Mouse (Mus musculus) retina, adult 2 months (tissue): ENCODE results near the gene Canx.

Source experiments
- DNase-seq: peaks from one replicate; pipeline ENCODE4 v3.0.0-alpha.2; 2012; ENCODE audit warnings: low read depth, low spot score

Canx gene

DNA sequence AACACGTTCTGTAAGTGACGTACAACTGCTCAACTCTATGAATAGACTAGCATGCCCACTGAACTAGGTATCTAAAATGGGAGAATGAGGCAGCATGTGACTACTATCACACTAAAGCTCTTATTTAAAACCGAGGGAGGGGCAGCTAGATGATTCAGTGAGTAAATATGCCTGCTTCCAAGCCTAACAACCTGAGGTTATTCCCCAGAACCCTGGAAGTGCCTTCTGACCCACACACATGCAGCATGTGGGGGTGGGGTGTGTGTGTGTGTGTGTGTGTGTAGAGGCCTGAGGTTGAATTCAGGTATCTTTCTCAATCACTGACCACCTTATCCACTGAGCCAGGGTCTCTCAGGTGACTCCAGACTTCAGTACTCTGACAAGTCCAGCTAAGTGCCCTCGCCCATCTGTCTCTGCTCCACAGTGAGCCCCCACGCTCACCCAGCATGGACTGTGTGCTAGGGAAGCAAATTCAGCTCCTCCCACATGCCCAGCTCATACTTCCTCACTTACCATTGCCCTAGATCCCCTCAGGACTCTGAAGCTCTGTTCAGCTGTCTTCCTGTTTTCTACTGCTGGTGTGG lies 49.8 kb downstream of the Canx start:
- DNase-seq: no peak

DNA sequence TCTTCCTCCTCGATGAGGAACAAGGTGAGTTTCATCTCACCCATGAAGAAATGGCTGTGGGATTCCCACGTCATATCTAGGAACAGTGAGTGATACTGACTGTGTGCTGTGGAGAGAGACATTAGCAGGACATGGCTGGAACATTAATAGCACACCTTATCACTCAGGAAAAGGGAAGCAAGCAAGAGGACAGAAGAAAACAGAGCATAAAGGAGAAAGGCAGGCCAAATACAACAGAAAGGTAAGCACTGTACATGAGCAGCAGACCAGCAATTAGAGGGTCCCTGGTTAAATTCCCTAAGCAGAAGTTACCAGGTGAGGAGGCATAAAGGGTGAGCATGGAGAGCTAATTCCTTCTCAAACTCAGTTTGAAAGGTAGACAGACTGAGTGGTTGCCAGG lies 50.4 kb downstream of the Canx start:
- DNase-seq: no peak

DNA sequence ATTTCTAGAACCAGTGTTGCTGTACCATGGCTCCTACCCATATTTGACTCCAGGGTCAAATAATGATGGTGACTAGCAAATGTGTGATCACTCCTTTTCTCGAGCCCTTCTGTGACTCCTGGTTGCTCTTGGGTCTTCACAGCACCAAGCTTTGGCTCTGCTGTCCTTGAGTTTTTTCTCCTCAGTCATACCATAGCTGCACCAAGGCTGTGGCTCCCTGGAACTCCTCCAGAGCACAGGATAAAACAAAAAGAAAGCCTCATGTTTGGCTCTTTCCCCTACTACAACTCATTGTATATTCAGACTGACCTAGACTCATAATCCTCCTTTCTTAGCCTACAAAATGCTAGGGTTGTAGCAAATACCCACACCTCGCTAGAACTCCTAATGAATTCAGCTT lies 52.7 kb downstream of the Canx start:
- no peak for DNase-seq

GRCm38 (mm10) chr11:50269885-50270284 lies 55.6 kb downstream of the Canx start:
- no peak for DNase-seq

- DNase-seq: no peak
Measured at GRCm38 (mm10) chr11:50269163-50269562, 56.3 kb downstream of the Canx start.

DNA sequence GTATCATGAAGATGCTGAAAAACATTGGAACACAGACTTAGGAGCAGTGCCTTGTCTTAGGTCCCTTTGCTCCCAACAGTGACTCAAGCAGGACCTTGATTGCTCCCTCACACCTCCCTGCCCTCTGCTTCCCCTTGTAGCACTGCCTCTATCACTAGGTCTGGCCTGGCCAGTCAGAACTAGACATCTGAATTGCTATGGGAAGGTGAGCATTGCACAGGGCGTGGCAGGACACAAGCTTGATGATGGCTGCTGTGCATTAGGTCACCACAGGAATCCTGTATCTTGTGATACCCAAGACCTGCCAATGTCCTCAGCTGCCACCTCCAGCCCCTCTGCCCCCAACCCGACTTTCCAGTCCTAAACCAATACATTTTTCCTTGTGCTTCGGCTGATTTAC lies 58.5 kb downstream of the Canx start:
- DNase-seq: no peak

DNA sequence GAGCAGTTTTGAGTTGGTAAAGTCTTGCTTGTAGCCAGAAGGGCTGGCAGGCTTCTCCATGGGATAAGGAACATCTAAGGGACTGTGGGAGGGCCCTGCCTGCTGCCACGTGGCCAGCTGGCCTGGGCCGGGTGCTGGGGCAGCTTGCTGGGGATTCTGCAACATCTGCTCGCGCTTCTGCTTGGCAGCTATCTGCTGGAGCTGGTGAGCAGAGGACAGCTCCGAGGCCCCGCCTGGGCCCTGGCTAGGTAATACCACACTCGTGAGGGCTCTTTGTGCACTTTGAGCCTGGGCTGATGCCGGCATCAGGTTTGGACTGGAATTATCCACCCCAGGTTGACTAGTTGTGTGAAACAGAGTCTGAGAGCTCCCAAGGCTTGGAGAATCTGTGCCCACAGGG lies 59.5 kb downstream of the Canx start:
- no peak for DNase-seq

- DNase-seq: no peak
Measured at GRCm38 (mm10) chr11:50263198-50263597, 62.3 kb downstream of the Canx start.

GRCm38 (mm10) chr11:50262020-50262419 lies 63.5 kb downstream of the Canx start:
- DNase-seq: no peak

- no peak for DNase-seq
Measured at GRCm38 (mm10) chr11:50258310-50258709, 67.2 kb downstream of the Canx start.

DNA sequence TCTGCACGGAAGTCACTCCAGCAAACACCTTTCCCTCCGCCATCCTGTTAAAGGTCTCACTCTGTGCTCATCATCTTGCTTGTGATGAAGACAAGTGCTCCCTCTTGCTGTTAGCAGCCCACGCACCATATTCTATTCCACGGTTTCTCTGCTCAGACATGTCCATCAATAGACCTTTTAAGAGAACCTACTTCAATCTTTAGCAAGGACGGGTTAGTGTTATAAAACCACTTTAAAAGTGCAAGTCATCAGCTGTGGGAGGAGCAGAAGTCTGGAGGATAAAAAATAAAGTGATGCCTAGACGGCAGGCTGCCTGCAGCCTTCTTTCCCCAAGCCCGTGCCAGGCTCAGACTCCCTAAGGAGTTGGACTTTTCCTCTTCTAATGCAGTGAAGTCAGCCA lies 68.9 kb downstream of the Canx start:
- no peak for DNase-seq

DNA sequence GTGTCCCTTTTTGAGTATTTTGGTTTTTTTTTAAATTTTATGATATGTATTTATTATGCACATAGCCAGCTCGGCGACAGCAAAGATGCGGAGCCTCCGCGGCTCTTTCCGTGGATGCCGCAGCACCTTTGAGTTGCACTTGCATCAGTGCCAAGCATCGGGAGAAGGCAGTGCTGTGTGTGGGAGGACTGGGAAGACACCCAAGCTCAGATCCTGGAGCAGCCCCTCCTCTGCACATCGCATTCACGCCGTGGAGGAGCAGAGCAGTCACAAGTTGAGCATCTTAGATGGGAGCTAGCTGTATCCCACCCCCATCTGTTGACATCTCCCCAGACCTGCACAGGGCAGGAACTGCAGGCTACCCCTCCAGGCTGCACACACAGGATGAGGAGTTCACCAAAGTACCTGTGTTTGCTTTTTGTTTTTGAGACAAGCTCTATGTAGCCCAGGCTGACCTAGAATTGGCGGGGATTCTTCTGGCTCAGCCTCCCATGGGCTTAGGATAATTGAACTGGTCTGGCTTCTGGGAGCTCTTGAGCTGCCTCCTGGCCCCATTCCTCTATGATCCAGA lies 71.4 kb downstream of the Canx start:
- no peak for DNase-seq

GRCm38 (mm10) chr11:50253393-50253792 lies 72.1 kb downstream of the Canx start:
- DNase-seq: no peak

DNA sequence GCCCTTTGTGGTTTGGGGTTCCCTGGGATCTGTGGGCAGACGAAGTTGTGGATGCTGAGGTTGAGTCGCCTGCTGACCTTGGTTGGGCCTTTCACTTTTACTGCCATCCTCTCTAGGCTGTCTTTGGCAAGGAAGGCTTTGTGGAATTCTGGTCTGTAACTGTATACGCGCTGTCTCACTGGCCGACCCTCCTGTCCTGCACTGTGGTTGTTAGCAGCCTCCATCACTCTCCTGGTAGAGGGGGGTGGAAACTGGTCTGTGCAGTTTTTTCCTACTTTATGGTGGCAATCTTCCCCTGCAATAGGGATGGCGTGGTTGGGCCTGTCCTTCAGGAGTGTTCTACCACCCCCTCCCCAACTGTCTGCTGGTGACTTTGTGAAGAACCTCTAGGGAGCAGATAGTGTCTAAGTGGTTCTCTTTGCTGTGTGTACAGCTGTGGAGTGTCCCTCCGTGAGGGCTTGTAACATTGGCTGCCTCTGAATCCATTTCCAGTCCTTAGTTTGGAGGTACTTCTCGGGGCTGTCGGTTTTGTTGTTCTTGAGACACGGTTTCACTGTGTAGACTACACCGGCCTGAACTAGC lies 72.7 kb downstream of the Canx start:
- no peak for DNase-seq

DNA sequence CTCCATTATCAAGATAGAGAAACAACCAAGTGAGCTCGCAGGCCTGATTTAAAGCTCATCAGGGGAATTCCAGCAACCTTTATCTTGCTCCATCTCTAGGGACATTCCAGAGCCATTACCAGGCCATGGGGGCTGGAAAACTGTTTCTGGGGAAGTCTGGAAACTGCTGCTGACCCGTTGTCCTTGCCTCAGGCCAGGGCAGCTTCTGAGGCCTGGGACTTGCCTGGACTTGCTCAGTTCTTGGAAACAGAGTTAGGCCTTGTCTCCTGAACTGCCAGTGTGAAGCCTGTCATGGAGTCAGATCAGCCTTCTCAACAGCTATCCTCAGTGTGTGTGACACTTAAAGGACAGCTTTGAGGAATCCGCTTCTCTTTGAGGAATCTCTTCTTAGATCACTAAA lies 73.3 kb downstream of the Canx start:
- no peak for DNase-seq

GRCm38 (mm10) chr11:50248473-50249171 lies 76.9 kb downstream of the Canx start:
- no peak for DNase-seq

- DNase-seq: no peak
Measured at GRCm38 (mm10) chr11:50245269-50245668, 80.2 kb downstream of the Canx start.
